Mouse (Mus musculus) liver, embryonic 14 days (tissue): Measurements from ENCODE around the gene Vcp. TPM values are rescaled to one million over a fixed set of nuclear protein-coding genes. Genes with fewer than 3 reads are reported as not detected.

Experiments
- polyA plus RNA-seq: library from polyadenylated mRNA; depleted of rRNA; stranded (reverse); fragments of >200 nt; gene quantifications from 2 replicates; pipeline ENCODE4 v1.2.3, GENCODE M21; 2012; rRNA removed

Vcp gene
- 84.9 and 92.1 TPM in 2 replicates for polyA plus RNA-seq

DNA sequence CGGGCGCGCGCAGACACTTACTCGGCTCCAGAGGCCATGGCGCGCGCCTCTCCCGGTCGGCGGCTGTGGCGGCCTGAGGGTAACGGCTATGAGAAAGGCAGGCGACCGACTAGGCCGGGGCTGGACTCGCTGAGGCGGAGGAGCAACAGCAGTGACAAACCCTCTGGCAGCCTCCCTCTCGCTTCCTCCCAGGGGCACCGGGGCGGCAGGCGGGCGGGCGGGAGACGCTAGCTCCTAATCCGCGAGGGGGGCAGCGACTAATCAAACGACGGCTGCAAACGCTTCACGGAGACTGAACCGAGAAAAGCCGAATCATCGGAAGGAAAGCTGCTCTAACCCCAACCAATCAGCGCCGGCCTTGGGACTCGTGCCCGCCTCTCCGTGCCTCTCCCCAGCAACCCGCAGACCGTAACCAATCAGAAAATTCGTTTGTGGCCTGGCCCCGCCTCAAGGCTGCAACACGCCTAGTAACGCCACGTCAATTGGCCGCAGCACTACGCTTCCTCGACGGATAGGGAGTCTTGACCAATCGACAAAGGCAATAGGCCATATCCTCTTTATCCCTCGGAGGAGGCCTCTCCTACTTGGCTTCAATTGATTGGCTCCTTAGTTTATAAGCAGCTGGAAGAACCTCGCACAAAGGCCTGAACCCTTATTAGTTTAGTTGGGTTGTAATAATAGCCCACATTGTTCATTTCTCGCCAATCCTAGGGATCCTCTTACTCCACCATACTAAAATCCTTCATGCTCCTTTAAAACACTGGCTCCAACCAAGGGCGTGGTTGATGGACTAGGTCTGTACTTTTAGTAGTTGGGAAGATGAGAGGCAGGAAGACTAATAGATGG, at the start of gene Vcp:
Vcp (minus strand) TSS at position 367 of the 846 bp plus-strand sequence.

DNA sequence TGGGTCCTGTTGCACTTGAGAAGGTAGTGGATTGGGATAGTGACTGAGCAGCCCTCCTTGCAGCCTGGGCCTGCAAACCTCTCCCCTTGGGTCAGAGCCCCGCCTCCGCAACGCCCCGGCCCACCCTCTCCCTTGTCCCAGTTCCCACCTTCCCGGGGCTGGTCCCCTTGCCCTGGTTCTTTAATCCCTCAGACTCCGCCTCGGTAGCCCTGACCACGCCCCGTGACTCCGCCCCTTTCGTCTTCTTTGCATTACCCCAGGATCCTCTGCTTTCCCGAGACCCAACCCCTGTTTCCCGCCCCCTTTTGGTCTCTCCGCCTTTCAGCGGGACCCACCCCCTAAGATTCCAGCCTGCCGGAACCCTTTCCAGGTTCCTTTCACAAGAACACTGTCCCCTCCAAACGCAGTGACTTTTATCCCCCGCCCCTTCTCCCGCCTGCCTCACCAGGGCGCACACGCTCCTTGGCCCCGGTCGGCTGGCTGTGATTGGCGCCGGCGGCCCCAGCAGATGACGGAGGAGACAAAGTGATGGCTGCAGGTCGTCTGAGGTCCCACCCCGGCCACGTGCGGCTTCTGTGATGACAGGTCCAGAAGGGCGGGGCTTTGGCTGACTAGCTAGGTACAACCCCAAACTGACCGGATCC, 45.5 kb upstream of the Vcp start, which contains the start of gene Fam214b:
Fam214b (minus strand) TSS at position 562 of the 644 bp plus-strand sequence.

DNA sequence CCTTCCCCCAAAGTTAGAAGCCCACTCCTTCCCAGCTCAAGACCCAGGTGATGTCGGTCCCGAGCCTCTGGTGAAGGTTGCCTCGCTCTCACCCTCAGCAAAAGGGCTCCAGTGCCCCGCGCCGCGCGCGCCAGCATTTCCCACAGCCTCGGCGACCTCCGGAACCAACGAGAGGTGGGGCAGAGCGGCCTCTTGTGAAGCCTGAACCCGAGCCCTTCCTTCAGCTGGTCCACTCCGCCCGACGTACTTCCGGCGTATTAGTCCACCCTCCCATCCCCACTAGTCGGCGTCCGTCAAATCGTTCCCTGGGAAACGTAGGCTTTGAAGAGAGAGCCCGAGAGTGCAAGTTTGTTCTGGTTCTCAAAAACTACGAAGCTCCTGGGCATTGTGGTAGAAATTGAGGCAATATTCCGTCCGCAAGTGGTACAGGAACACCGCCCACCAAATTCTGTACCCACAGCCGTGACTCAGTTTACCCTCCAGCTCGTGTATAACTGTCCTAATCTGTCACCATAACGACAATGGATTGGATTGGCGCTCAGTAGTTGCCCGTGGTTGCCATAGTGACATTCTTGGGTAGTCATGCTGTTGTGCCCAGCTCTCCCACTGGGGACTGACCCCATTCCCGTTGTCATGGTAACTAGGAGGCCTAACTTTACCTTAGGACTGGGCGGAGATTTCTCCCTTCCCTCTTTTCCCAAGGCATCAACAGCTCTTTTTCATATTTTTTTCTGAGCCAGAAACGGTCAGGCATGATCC, 31.1 kb upstream of the Vcp start, which contains the start of gene Stoml2:
Stoml2 (minus strand) TSS at position 474 of the 759 bp plus-strand sequence.

DNA sequence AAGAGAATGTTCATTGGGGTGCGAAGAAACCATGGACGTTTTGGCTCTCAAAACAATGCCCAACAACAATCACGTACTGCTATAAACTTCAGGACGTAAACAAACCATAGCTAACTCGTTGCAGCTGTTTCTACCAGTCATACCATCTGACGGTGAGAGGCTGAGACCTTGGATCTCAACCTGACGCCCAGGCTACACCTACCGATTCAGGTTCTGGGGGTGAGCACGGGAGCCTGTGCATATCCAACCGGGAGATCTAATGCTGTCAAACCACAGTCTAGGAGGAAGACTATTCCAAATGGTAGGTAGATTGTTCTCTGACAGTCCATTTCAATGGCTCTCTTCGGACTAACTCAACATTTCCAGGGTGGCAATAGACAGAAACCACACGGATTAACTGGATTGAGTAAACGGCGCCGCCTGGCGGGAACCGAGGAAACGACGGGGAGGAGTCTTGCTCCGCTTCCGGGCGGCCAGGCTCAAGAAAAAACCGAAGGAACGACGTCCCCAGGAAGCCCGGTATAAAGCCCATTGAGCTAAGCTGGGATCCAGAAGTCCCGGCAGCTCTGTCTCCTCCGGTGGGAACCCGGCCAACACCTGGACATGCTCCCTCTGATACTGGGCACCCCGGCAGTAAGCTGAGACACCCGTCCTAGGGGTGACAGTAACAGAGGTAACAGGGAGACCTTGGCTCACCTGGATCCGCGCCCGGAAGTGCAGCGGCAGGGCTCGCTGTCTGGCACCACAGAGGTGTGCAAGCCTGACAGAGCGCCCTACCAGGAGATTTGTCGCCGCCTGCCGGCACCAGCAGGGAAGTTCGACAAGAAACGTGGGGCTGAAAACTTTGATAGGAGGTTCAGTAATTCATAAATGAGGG, 25.0 kb upstream of the Vcp start, which contains the start of gene Pigo:
Pigo (minus strand) TSS at position 736 of the 877 bp plus-strand sequence.

DNA sequence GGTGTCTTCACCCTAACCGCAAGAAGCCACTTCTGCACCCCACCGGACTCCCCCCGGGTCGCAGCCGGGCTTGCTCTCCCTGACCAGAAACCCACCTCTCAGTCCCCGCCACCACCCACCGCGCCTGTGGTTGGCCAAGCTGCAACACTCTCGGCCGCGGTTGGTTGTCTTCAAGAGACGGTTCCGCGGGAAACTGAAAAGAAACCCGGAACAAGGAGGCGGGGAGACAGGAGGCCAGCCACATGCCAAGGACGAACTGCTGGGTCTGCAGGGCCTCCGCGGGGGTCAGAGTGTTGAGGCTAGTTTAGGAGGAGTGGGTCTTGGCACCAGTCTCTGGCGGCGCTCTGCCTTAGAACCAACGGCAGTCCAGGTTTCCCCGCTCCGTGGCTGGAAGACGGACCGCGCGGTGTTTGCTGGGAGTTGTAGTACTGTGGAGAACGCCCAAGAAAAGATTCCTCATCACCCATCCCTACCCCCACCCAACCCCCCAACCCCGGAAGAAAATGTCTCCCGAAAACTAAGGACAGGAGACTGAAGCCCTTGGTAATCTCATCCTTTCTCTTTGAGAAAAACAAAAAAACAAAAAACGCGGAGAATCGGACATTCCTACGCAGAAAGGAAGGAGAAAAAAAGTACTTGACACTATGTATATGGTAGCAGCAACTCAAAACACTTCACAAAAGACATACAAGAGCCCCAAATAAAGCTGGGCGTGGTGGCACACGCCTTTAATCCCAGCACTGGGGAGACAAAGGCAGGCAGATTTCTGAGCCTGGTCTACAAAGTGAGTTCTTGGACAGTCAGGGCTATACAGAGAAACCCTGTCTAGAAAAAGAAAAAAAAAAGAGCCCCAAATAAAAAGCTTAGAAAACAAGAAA, 10.1 kb upstream of the Vcp start, which contains the start of gene Fancg:
Fancg (minus strand) TSS at position 346 of the 878 bp plus-strand sequence.

DNA sequence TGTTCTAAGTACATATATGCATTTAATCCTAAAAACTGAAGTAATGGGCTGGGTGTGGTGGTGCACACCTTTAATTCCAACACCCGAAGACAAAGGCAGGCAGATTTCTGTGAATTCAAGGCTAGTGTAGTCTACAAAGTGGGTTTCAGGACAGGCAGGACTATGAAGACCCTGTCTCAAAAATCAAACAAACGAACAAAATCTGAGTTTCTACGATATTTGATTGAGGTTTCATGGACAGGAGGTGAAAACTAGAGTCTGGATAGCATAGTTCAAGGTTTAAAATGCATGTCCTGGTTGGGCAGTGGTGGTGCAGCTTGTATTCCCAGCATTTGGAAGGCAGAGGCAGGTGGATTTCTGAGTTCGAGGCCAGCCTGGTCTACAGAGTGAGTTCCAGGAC, 31.0 kb downstream of the Vcp start, which contains the start of gene 1700022I11Rik:
1700022I11Rik (plus strand) TSS at position 301 of the 400 bp plus-strand sequence.

DNA sequence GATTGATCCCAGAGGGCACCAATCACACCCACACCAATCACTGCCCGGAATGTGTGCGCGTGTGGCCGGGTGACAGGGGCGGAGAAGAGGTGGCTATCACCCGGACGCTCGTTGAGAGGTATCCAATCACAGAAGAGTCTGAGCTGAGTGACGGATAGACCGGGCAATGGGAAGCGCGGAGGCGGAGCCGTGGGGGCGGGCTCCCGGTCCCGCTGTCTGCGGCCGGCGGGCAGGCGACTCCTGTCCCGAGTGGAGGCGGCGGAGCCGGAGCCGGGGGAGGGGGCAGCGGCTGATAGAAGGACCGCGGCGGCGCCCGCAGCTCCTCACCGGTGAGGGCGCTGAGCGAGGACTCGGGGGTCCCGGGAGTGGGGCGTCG, 50.6 kb downstream of the Vcp start, which contains the start of gene Dnajb5:
Dnajb5 (plus strand) TSS at position 139 of the 376 bp plus-strand sequence.

Other genes starting within 250 kb of the Vcp start
- not detected in 2 replicates for gene Ccl19, start 243.9 kb downstream of the Vcp start, polyA plus RNA-seq
- 0.02 and 0.17 TPM in 2 replicates for gene Ccl21a, start 226.5 kb downstream of the Vcp start, polyA plus RNA-seq
- gene Fam205a1, start 146.6 kb downstream of the Vcp start, polyA plus RNA-seq: 0.11 and 0.25 TPM in 2 replicates
- gene Gm12394, start 143.7 kb downstream of the Vcp start, polyA plus RNA-seq: not detected in 2 replicates
- gene Fam205c, start 126.3 kb downstream of the Vcp start, polyA plus RNA-seq: 0.03 and 0.06 TPM in 2 replicates
- gene Phf24, start 83.8 kb downstream of the Vcp start, polyA plus RNA-seq: 0.09 TPM in 2 replicates
- 0.85 and 0.96 TPM in 2 replicates for gene Dnajb5, start 50.7 kb downstream of the Vcp start, polyA plus RNA-seq
- 0.06 TPM in 1 of 2 replicates, not detected in the other for gene 1700022I11Rik, start 30.9 kb downstream of the Vcp start, polyA plus RNA-seq
- 8.2 and 9.7 TPM in 2 replicates for gene Fancg, start 10.0 kb upstream of the Vcp start, polyA plus RNA-seq
- gene Pigo, start 25.3 kb upstream of the Vcp start, polyA plus RNA-seq: 6.6 and 9.3 TPM in 2 replicates
- gene Stoml2, start 31.2 kb upstream of the Vcp start, polyA plus RNA-seq: 74.1 and 96.3 TPM in 2 replicates
- gene Fam214b, start 45.7 kb upstream of the Vcp start, polyA plus RNA-seq: 15.8 and 22.5 TPM in 2 replicates
- 0.78 and 0.81 TPM in 2 replicates for gene Unc13b, start 58.4 kb upstream of the Vcp start, polyA plus RNA-seq